Mouse (Mus musculus) liver, adult 2 months (tissue): ENCODE results near the gene Dera. TPM values are rescaled to one million over a fixed set of nuclear protein-coding genes. Genes with fewer than 3 reads are reported as not detected.

Experiments used
- DNase-seq: peaks from one replicate; pipeline ENCODE4 v3.0.0-alpha.2; 2011; ENCODE audit warnings: low read depth, low spot score; ENCODE audit errors: extremely low read depth
- H3K27ac ChIP-seq: fragments of 200-500 bp; replicated peaks from 2 replicates; pipeline ENCODE4 v1.5.1; 2012; ENCODE audit warnings: low read depth, mild to moderate bottlenecking, control low read depth, inconsistent platforms, low read length; ENCODE audit not compliant: insufficient read depth
- H3K27me3 ChIP-seq: fragments of 200-500 bp; 2 replicates; pipeline ENCODE4 v1.6.1; 2012; ENCODE audit warnings: mild to moderate bottlenecking, moderate library complexity, low read length, inconsistent platforms; ENCODE audit not compliant: control insufficient read depth, insufficient read depth
- H3K36me3 ChIP-seq: fragments of 200-500 bp; 2 replicates; pipeline ENCODE4 v1.6.1; 2012; ENCODE audit warnings: low read length, inconsistent platforms; ENCODE audit not compliant: control insufficient read depth, insufficient read depth
- H3K4me1 ChIP-seq: fragments of 200-500 bp; 2 replicates; pipeline ENCODE4 v1.6.1; 2011; ENCODE audit warnings: low read length; ENCODE audit not compliant: control insufficient read depth, insufficient read depth
- H3K4me3 ChIP-seq: fragments of 200-500 bp; 2 replicates; pipeline ENCODE4 v1.5.1; 2011; ENCODE audit warnings: low read depth, mild to moderate bottlenecking, control low read depth, low read length, moderate library complexity; ENCODE audit not compliant: insufficient read depth
- H3K79me2 ChIP-seq: fragments of 200-500 bp; 2 replicates; pipeline ENCODE4 v1.6.1; 2012; ENCODE audit warnings: inconsistent platforms, mild to moderate bottlenecking, low read length, moderate library complexity; ENCODE audit not compliant: control insufficient read depth, insufficient read depth
- H3K9ac ChIP-seq: fragments of 200-500 bp; 2 replicates; pipeline ENCODE4 v1.6.1; 2012; ENCODE audit warnings: low read depth, mild to moderate bottlenecking, control low read depth, inconsistent platforms, low read length
- CTCF ChIP-seq: fragments of 200-500 bp; IDR thresholded peaks from 2 replicates; pipeline ENCODE4 v1.5.1; 2011; ENCODE audit warnings: low read depth, low read length, control low read depth
- POLR2A ChIP-seq: fragments of 200-500 bp; IDR thresholded peaks from 2 replicates; pipeline ENCODE4 v1.6.1; 2011; ENCODE audit warnings: low read length, control low read depth; ENCODE audit not compliant: insufficient read depth; ENCODE audit errors: extremely low read depth
- WGBS: fragments of 180-500 bp; shearing (Covaris S2); methylation state at CpG from one replicate; pipeline ENCODE4 v1.1.7; 2018; 5-methylcytosine and 5-hydroxymethylcytosine counted together
- polyA plus RNA-seq: library from polyadenylated mRNA; depleted of rRNA; stranded (reverse); fragments of >200 nt; gene quantifications from 2 replicates; pipeline ENCODE4 v1.2.3, GENCODE M21; 2012
- total RNA-seq: library from RNA; depleted of rRNA; stranded (reverse); fragments of >200 nt; gene quantifications from 2 replicates; pipeline ENCODE4 v1.2.3, GENCODE M21; 2014

The Dera gene
- total and polyA plus RNA-seq, 2 experiments: 42.8 to 103 TPM

GRCm38 (mm10) chr6:137869903-137870580 is 115.7 kb downstream of the Dera start:
- 90% methylated on average over 7 of the region's 7 CpGs for WGBS

GRCm38 (mm10) chr6:137870667-137871066 is 116.3 kb downstream of the Dera start:
- Histone ChIP-seq H3K27me3 (no peaks in the 10 kb centered on the region), H3K36me3 (no peaks in the 10 kb centered on the region), H3K79me2 (no peaks in the 10 kb centered on the region), H3K4me3 (no peak overlapping the region), H3K9ac (no peak overlapping the region), H3K4me1 (no peaks in the 10 kb centered on the region), H3K27ac (no peak overlapping the region)
- DNase-seq: no peak
- no peak for TF ChIP-seq POLR2A
- no peak for TF ChIP-seq CTCF
- WGBS: 79% methylated on average over 6 of the region's 6 CpGs

More at GRCm38 (mm10) chr6:137869903-137870580, 115.7 kb downstream of the Dera start:
- DNase-seq: no peak
- Histone ChIP-seq H3K27me3 (no peaks in the 10 kb centered on the region), H3K79me2 (no peaks in the 10 kb centered on the region), H3K4me3 (no peak overlapping the region), H3K4me1 (no peaks in the 10 kb centered on the region), H3K36me3 (no peaks in the 10 kb centered on the region), H3K27ac (no peak overlapping the region), H3K9ac (no peak overlapping the region)
- TF ChIP-seq CTCF: no peak
- no peak for TF ChIP-seq POLR2A

GRCm38 (mm10) chr6:137872055-137872735 is 117.8 kb downstream of the Dera start:
- Histone ChIP-seq H3K9ac (no peak overlapping the region), H3K36me3 (no peaks in the 10 kb centered on the region), H3K4me3 (no peak overlapping the region), H3K27ac (no peak overlapping the region), H3K4me1 (no peaks in the 10 kb centered on the region), H3K27me3 (no peaks in the 10 kb centered on the region), H3K79me2 (no peaks in the 10 kb centered on the region)
- TF ChIP-seq CTCF: peak; percentile 73
- no peak for TF ChIP-seq POLR2A
- 26% methylated on average over 17 of the region's 17 CpGs for WGBS
- DNase-seq: peak; percentile 56

GRCm38 (mm10) chr6:137874471-137875244 is 120.3 kb downstream of the Dera start:
- Histone ChIP-seq H3K4me1 (no peaks in the 10 kb centered on the region), H3K9ac (no peak overlapping the region), H3K27ac (no peak overlapping the region), H3K36me3 (no peaks in the 10 kb centered on the region), H3K4me3 (no peak overlapping the region), H3K79me2 (no peaks in the 10 kb centered on the region), H3K27me3 (no peaks in the 10 kb centered on the region)
- no peak for DNase-seq
- no peak for TF ChIP-seq POLR2A
- no peak for TF ChIP-seq CTCF
- 67% methylated on average over 8 of the region's 8 CpGs for WGBS

DNA sequence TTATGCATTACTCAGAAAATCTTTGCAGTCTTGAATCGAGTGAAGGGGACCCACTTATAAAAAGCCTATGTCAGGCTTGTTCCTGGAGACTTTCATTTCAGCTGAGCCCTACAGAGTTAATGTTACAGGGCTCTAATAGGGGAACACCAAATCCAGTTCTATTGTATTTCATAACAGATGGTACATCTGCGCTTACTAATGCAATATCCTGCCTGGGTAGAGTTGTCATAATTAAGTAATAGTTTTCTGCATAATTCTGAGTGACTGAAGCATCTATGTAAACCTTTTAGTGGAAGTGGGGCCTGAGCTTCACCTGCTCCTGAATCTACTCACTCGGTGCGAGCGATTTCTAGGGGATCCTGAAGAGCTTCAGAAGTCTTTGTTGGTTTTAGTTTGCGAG is 131.3 kb downstream of the Dera start:
- no peaks in the 10 kb centered on the region for H3K4me1 ChIP-seq
- H3K27me3 ChIP-seq: no peaks in the 10 kb centered on the region
- no peak overlapping the region for H3K27ac ChIP-seq
- no peak overlapping the region for H3K4me3 ChIP-seq
- no peak overlapping the region for H3K9ac ChIP-seq
- no peaks in the 10 kb centered on the region for H3K79me2 ChIP-seq
- DNase-seq: no peak
- 90% methylated on average over 6 of the region's 6 CpGs for WGBS
- H3K36me3 ChIP-seq: no peaks in the 10 kb centered on the region
- TF ChIP-seq CTCF: no peak
- no peak for TF ChIP-seq POLR2A
